Mouse (Mus musculus) CH12.LX (cell line): ENCODE results near the gene Hoxd3. TPM values are rescaled to one million over a fixed set of nuclear protein-coding genes. Genes with fewer than 3 reads are reported as not detected.

Source experiments
- DNase-seq: peaks from one replicate; pipeline ENCODE4 v3.0.0-alpha.2; 2013; ENCODE audit errors: extremely low read depth
- H3K27ac ChIP-seq: 2 replicates; pipeline ENCODE4 v1.5.1; 2012; ENCODE audit warnings: low read depth, mild to moderate bottlenecking, control low read depth, moderate library complexity; ENCODE audit not compliant: insufficient read depth
- H3K27me3 ChIP-seq: replicated peaks from 2 replicates; pipeline ENCODE3; 2012; ENCODE audit warnings: inconsistent platforms
- H3K36me3 ChIP-seq, 2 experiments: replicated peaks in 1 of 2; 2 replicates each; pipeline versions ENCODE3 to v1.6.1; 2012; ENCODE audit warnings: inconsistent platforms in 1 of 2, low read length in 1 of 2, mild to moderate bottlenecking in 1 of 2, mixed read lengths in 1 of 2, moderate library complexity in 1 of 2; ENCODE audit not compliant: control insufficient read depth in 1 of 2, insufficient read depth in 1 of 2
- H3K4me1 ChIP-seq, 2 experiments: 2 replicates each; pipeline ENCODE4 v1.6.1; 2012; ENCODE audit warnings: inconsistent platforms in 1 of 2, moderate library complexity in 1 of 2; ENCODE audit not compliant: insufficient read depth in 2 of 2, control insufficient read depth in 1 of 2
- H3K4me2 ChIP-seq: 2 replicates; pipeline ENCODE4 v1.6.1; 2012; ENCODE audit warnings: low read depth, mild to moderate bottlenecking, control low read depth; ENCODE audit not compliant: poor library complexity, insufficient read depth, severe bottlenecking
- H3K4me3 ChIP-seq, 3 experiments: fragments of 150-350 bp in 1 of 3; sonication (generic) in 1 of 3; replicated peaks in 1 of 3; 2 replicates each; pipeline versions ENCODE3 to v1.5.1; 2011 to 2012; ENCODE audit warnings: low read depth in 2 of 3, low read length in 2 of 3, mild to moderate bottlenecking in 2 of 3, moderate library complexity in 2 of 3, control low read depth in 1 of 3, improper control_type of control experiment in 1 of 3, inconsistent platforms in 1 of 3, mixed read lengths in 1 of 3; ENCODE audit not compliant: poor library complexity in 1 of 3
- H3K79me2 ChIP-seq: replicated peaks from 2 replicates; pipeline ENCODE4 v1.6.1; 2012; ENCODE audit warnings: mild to moderate bottlenecking, moderate library complexity; ENCODE audit not compliant: control insufficient read depth, poor library complexity, insufficient read depth, severe bottlenecking; ENCODE audit errors: extremely low read depth
- H3K9ac ChIP-seq: 2 replicates; pipeline ENCODE4 v1.6.1; 2012; ENCODE audit warnings: low read depth, mild to moderate bottlenecking, control low read depth, moderate library complexity; ENCODE audit not compliant: insufficient read depth
- H3K9me3 ChIP-seq: replicated peaks from 2 replicates; pipeline ENCODE3; 2012; ENCODE audit warnings: low read length, inconsistent platforms, mixed read lengths
- CHD1 ChIP-seq: IDR thresholded peaks from 2 replicates; pipeline ENCODE4 v1.6.1; 2012; ENCODE audit warnings: low read depth, low read length, improper control_type of control experiment, inconsistent platforms
- CTCF ChIP-seq, 2 experiments: IDR thresholded peaks in 1 of 2; conservative IDR thresholded peaks in 1 of 2; 2 replicates each; pipeline ENCODE4 v1.5.1; 2011 to 2012; ENCODE audit warnings: low read depth in 2 of 2, low read length in 2 of 2, improper control_type of control experiment in 1 of 2, inconsistent platforms in 1 of 2, mild to moderate bottlenecking in 1 of 2, moderate library complexity in 1 of 2
- ELF1 ChIP-seq: IDR thresholded peaks from 2 replicates; pipeline ENCODE4 v1.6.1; 2014; ENCODE audit warnings: low read depth, mild to moderate bottlenecking, inconsistent platforms, low read length, improper control_type of control experiment
- ETS1 ChIP-seq: conservative IDR thresholded peaks from 2 replicates; pipeline ENCODE4 v1.6.1; 2012; ENCODE audit warnings: low read depth, mild to moderate bottlenecking, inconsistent platforms, low read length, improper control_type of control experiment, moderate library complexity
- HCFC1 ChIP-seq: IDR thresholded peaks from 2 replicates; pipeline ENCODE4 v1.6.1; 2012; ENCODE audit warnings: low read depth, mild to moderate bottlenecking, inconsistent platforms, low read length, improper control_type of control experiment
- IRF4 ChIP-seq: IDR thresholded peaks from 2 replicates; pipeline ENCODE4 v1.6.1; 2014; ENCODE audit warnings: low read depth, mild to moderate bottlenecking, inconsistent platforms, low read length, improper control_type of control experiment
- JUN ChIP-seq: IDR thresholded peaks from 2 replicates; pipeline ENCODE4 v1.6.1; 2011; ENCODE audit warnings: low read depth, mild to moderate bottlenecking, low read length, improper control_type of control experiment, moderate library complexity; ENCODE audit not compliant: insufficient read depth
- JUND ChIP-seq: conservative IDR thresholded peaks from 2 replicates; pipeline ENCODE4 v1.6.1; 2011; ENCODE audit warnings: low read depth, low read length, improper control_type of control experiment
- MAX ChIP-seq: IDR thresholded peaks from 2 replicates; pipeline ENCODE4 v1.6.1; 2011; ENCODE audit warnings: low read length, improper control_type of control experiment
- MYC ChIP-seq: IDR thresholded peaks from 2 replicates; pipeline ENCODE4 v1.6.1; 2011; ENCODE audit warnings: low read depth, mild to moderate bottlenecking, improper control_type of control experiment, low read length
- NELFE ChIP-seq: IDR thresholded peaks from 2 replicates; pipeline ENCODE4 v1.6.1; 2011; ENCODE audit warnings: low read depth, low read length, improper control_type of control experiment
- NRF1 ChIP-seq: IDR thresholded peaks from 2 replicates; pipeline ENCODE4 v1.6.1; 2014; ENCODE audit warnings: low read depth, mild to moderate bottlenecking, inconsistent platforms, low read length, improper control_type of control experiment, moderate library complexity
- PAX5 ChIP-seq: IDR thresholded peaks from 2 replicates; pipeline ENCODE4 v1.6.1; 2012; ENCODE audit warnings: low read length, inconsistent platforms, mixed read lengths
- POLR2AphosphoS2 ChIP-seq: IDR thresholded peaks from 2 replicates; pipeline ENCODE4 v1.6.1; 2011; ENCODE audit warnings: low read depth, low read length, improper control_type of control experiment
- RCOR1 ChIP-seq: conservative IDR thresholded peaks from 2 replicates; pipeline ENCODE4 v1.6.1; 2012; ENCODE audit warnings: low read depth, mild to moderate bottlenecking, inconsistent platforms, low read length, improper control_type of control experiment
- SIN3A ChIP-seq: IDR thresholded peaks from 2 replicates; pipeline ENCODE4 v1.6.1; 2012; ENCODE audit warnings: low read length, improper control_type of control experiment, inconsistent platforms
- SMC3 ChIP-seq: IDR thresholded peaks from 2 replicates; pipeline ENCODE4 v1.6.1; 2011; ENCODE audit warnings: low read depth, low read length, improper control_type of control experiment
- TBP ChIP-seq: conservative IDR thresholded peaks from 2 replicates; pipeline ENCODE4 v1.6.1; 2011; ENCODE audit warnings: low read depth, low read length, improper control_type of control experiment
- UBTF ChIP-seq: IDR thresholded peaks from 2 replicates; pipeline ENCODE4 v1.6.1; 2012; ENCODE audit warnings: low read depth, mild to moderate bottlenecking, inconsistent platforms, low read length, improper control_type of control experiment, moderate library complexity
- USF2 ChIP-seq: conservative IDR thresholded peaks from 2 replicates; pipeline ENCODE4 v1.6.1; 2011; ENCODE audit warnings: low read depth, low read length, improper control_type of control experiment
- ZC3H11A ChIP-seq: IDR thresholded peaks from 2 replicates; pipeline ENCODE4 v1.6.1; 2012; ENCODE audit warnings: low read depth, mild to moderate bottlenecking, inconsistent platforms, low read length, improper control_type of control experiment
- ZKSCAN1 ChIP-seq: IDR thresholded peaks from 2 replicates; pipeline ENCODE4 v1.6.1; 2012; ENCODE audit warnings: low read depth, inconsistent platforms, low read length, improper control_type of control experiment, borderline replicate concordance
- ZMIZ1 ChIP-seq: IDR thresholded peaks from 2 replicates; pipeline ENCODE4 v1.6.1; 2012; ENCODE audit warnings: low read depth, mild to moderate bottlenecking, inconsistent platforms, low read length, improper control_type of control experiment
- ZNF384 ChIP-seq: IDR thresholded peaks from 2 replicates; pipeline ENCODE4 v1.6.1; 2012; ENCODE audit warnings: low read depth, low read length, improper control_type of control experiment, inconsistent platforms
- dilution Hi-C: fragments of 300-500 bp; cut with MboI; formaldehyde crosslinking; loops from 2 replicates; pipeline ENCODE4 v1.14.3; 2020; ENCODE audit warnings: low sequenced_read_pairs; ENCODE audit not compliant: extremely low pct_unique_long_range_greater_than_20kb, extremely low pct_ligation_motif_present
- in situ Hi-C: fragments of 300-500 bp; cut with MboI; formaldehyde crosslinking; loops from 3 replicates; pipeline ENCODE4 v1.14.3; 2019; ENCODE audit warnings: low sequenced_read_pairs, low pct_ligation_motif_present, low pct_unique_long_range_greater_than_20kb, mixed read lengths
- polyA plus RNA-seq: library from polyadenylated mRNA; unstranded; fragments of >175 nt; gene quantifications from 2 replicates; pipeline ENCODE4 v1.2.1, GENCODE M21; 2012; ENCODE audit warnings: low read depth; ENCODE audit not compliant: insufficient read length
- total RNA-seq, 2 experiments: library from RNA; depleted of rRNA; stranded (reverse); fragments of 300-350 nt in 1 of 2; fragments of >200 nt in 1 of 2; gene quantifications; 2 replicates each; pipeline ENCODE4 v1.2.3; 2012 to 2014

The Hoxd3 gene
- total and polyA plus RNA-seq, 3 experiments: 0.12 to 1.1 TPM; not detected in 1

DNA sequence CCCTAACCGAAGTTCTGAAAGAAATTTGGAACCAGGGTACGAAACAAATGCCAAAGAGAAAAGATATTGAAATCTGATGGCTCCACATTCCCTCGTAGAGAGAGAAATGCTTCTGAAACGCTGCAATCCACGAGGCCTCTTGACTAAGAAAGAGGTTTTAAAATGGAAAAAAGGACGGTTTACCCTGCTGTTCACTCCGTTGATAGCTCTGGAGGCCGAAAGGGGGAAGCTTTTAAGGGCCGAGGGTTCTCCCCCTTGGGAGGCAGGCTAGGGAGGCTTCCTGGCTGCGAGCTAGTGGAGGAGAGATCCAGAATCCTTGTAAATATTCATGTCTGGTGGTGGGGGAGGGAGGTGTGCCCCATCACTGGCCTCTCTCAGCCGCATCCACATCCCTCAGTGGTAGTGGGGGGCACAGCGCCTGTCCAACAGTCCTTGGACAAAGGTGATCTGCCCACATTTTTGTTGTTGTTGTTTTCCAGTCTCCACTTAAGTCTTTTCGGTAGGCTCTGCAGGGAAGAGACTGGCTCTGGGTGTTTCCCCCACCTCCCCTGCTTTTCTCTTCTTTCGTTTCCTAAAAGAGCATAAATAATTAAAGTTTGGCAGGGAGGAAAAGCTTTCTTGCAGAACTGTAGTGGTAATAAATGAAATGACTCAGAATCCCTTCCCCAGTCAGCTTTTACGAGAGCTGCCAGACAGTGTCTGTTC, 32.7 kb upstream of the Hoxd3 start, which contains the start of gene Hoxd11:
Gene Hoxd11, plus strand, starts transcription at position 667 of the 705 bp plus-strand sequence.
- dilution Hi-C loops: no loop called here
- TF ChIP-seq PAX5 (no peak), NRF1 (no peak), ELF1 (no peak), ZMIZ1 (no peak), IRF4 (no peak), SIN3A (no peak), HCFC1 (no peak), TBP (no peak)
- peaks cover 27% of the 10 kb centered on the region for H3K9me3 ChIP-seq
- no peaks in the 10 kb centered on the region for H3K4me1 ChIP-seq
- H3K27me3 ChIP-seq: no peaks in the 10 kb centered on the region
- no peak within 1 kb of the TSS for H3K4me2 ChIP-seq
- no peak within 1 kb of the TSS for H3K9ac ChIP-seq
- no peak within 1 kb of the TSS for H3K27ac ChIP-seq
- in situ Hi-C loops: loop anchor here (25.0 kb wide), 1 partner anchor 633 kb away; no protein-coding TSS in a partner anchor
- H3K36me3 ChIP-seq: no peaks in the 10 kb centered on the region
- H3K4me3 ChIP-seq: no peak within 1 kb of the TSS
- H3K79me2 ChIP-seq: no peaks in the 10 kb centered on the region
- no peak for DNase-seq

- no peak overlapping the region for H3K9ac ChIP-seq
- no peaks in the 10 kb centered on the region for H3K4me1 ChIP-seq
- no peak overlapping the region for H3K4me2 ChIP-seq
- in situ Hi-C loops: loop anchor here (25.0 kb wide), 1 partner anchor 633 kb away; no protein-coding TSS in a partner anchor
- peaks cover 27% of the 10 kb centered on the region for H3K9me3 ChIP-seq
- DNase-seq: no peak
- TF ChIP-seq MYC (no peak), UBTF (no peak), JUND (no peak), USF2 (no peak), ZKSCAN1 (no peak), ZC3H11A (no peak), PAX5 (no peak), MAX (no peak), HCFC1 (no peak), SMC3 (no peak), IRF4 (no peak), ZNF384 (no peak), POLR2AphosphoS2 (no peak), CHD1 (no peak), NRF1 (no peak), NELFE (no peak), RCOR1 (no peak), CTCF (conservative IDR thresholded peaks at IDR 0.05 in 1 of 2, IDR thresholded peaks at IDR 0.05 in 1 of 2; ENCODE audit: low read depth in 2 of 2, low read length in 2 of 2) (no peak), JUN (no peak), ETS1 (no peak)
- no peaks in the 10 kb centered on the region for H3K27me3 ChIP-seq
- H3K79me2 ChIP-seq: no peaks in the 10 kb centered on the region
- no peak overlapping the region for H3K4me3 ChIP-seq
- dilution Hi-C loops: no loop called here
- no peak overlapping the region for H3K27ac ChIP-seq
- no peaks in the 10 kb centered on the region for H3K36me3 ChIP-seq
These were observed 32.1 kb upstream of the Hoxd3 start for GRCm38 (mm10) chr2:74679596-74679971.
